Mouse (Mus musculus) stomach, embryonic 16.5 days (tissue): ENCODE measurements around the gene Stim2. TPM values are rescaled to one million over a fixed set of nuclear protein-coding genes. Genes with fewer than 3 reads are reported as not detected.

ENCODE experiments used
- ATAC-seq: fragments of 200-750 bp; cut with Nextera tagmentation; 2 replicates; pipeline ENCODE4 v1.8.0; 2017; ENCODE audit warnings: moderate number of reproducible peaks, moderate TSS enrichment; ENCODE audit not compliant: insufficient read depth, low FRiP score
- H3K27ac ChIP-seq: fragments of 300-500 bp; sonication (generic); 2 replicates; pipeline ENCODE4 v1.5.1; 2014; ENCODE audit warnings: low read length
- H3K27me3 ChIP-seq: fragments of 300-500 bp; sonication (generic); 2 replicates; pipeline ENCODE4 v1.6.1; 2014; ENCODE audit warnings: low read length, control low read depth, mixed read lengths; ENCODE audit not compliant: control insufficient read depth, insufficient read depth
- H3K36me3 ChIP-seq: fragments of 300-500 bp; sonication (generic); 2 replicates; pipeline ENCODE4 v1.6.1; 2014; ENCODE audit warnings: low read length; ENCODE audit not compliant: control insufficient read depth, insufficient read depth
- H3K4me1 ChIP-seq: fragments of 300-500 bp; sonication (generic); 2 replicates; pipeline ENCODE4 v1.6.1; 2014; ENCODE audit warnings: low read length, control low read depth, mixed read lengths; ENCODE audit not compliant: control insufficient read depth, insufficient read depth
- H3K4me2 ChIP-seq: fragments of 300-500 bp; sonication (generic); 2 replicates; pipeline ENCODE4 v1.6.1; 2014; ENCODE audit warnings: low read depth, low read length, mixed read lengths
- H3K4me3 ChIP-seq: fragments of 300-500 bp; sonication (generic); replicated peaks from 2 replicates; pipeline ENCODE4 v1.5.1; 2014; ENCODE audit warnings: mild to moderate bottlenecking, low read length
- H3K9ac ChIP-seq: fragments of 300-500 bp; sonication (generic); 2 replicates; pipeline ENCODE4 v1.6.1; 2014; ENCODE audit warnings: low read length
- H3K9me3 ChIP-seq: fragments of 300-500 bp; sonication (generic); replicated peaks from 2 replicates; pipeline ENCODE4 v1.6.1; 2016; ENCODE audit warnings: low read length, control low read depth; ENCODE audit not compliant: control insufficient read depth
- WGBS: fragments of 180-500 bp; shearing (Covaris S2); extraction: QIAGEN DNeasy Blood & Tissue Kit; methylation state at CpG from one replicate; pipeline ENCODE4 v1.1.7; 2014; 5-methylcytosine and 5-hydroxymethylcytosine counted together
- polyA plus RNA-seq: library from polyadenylated mRNA; unstranded; fragments of >200 nt; fragmentation: Nextera tagmentation; extraction: Ambion mirVana; gene quantifications from 2 replicates; pipeline ENCODE4 v1.2.1, GENCODE M21; 2015

The Stim2 gene
- polyA plus RNA-seq, 1 experiment from 2014 or later, result 15.9 TPM

DNA sequence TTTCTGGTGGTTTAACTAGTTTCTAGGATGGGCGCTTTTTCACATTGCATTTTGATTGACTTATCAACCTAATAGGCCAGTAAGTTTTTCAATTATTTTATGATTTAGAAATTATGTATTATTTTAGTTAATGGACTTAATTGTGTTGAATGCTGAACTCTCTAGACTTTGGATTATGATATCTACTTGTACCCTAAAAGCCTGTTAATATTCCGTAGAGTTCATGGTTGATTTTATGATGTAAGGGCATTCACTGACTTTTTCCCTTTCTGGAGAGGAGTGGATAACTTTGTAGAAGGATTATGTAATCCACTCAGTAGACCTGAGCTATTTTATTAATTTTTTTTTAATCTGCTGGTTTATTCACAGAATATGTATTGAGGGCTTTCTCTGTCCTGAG lies 20.6 kb downstream of the Stim2 start:
- no peaks in the 10 kb centered on the region for H3K36me3 ChIP-seq
- H3K27me3 ChIP-seq, result no peaks in the 10 kb centered on the region
- H3K4me2 ChIP-seq, result no peak overlapping the region
- no peak overlapping the region for H3K4me3 ChIP-seq
- no peaks in the 10 kb centered on the region for H3K4me1 ChIP-seq
- 95% methylated on average over 2 of the region's 2 CpGs for WGBS
- ATAC-seq, result no peak
- no peak overlapping the region for H3K9ac ChIP-seq
- no peak overlapping the region for H3K27ac ChIP-seq
- H3K9me3 ChIP-seq, result no peaks in the 10 kb centered on the region

DNA sequence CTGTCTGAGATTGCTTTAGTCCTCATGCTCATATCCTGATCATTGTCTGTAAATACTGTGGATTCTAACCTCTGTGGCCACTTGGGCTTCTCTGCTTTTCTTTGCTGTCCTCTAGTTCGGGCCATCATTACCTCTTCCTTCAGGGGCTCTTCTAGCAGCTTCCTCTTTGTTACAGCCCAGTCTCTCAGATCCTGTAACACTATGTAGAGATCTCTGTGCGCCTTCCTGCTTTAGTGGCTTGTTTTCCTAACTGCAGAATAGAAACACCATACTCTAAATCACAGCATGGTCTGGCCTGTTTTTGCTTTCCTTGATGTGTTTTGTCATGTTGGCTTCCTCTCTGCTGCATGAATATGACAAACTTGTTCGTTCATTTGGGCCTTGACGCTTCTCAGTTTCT lies 21.2 kb downstream of the Stim2 start:
- no peak overlapping the region for H3K4me2 ChIP-seq
- H3K27me3 ChIP-seq, result no peaks in the 10 kb centered on the region
- H3K4me1 ChIP-seq, result no peaks in the 10 kb centered on the region
- no peaks in the 10 kb centered on the region for H3K9me3 ChIP-seq
- WGBS, result 51% methylated on average over 4 of the region's 4 CpGs
- ATAC-seq, result no peak
- H3K27ac ChIP-seq, result 0 out of 2 replicates have a peak overlapping the region, but pooled peaks have one; percentile 13
- no peak overlapping the region for H3K4me3 ChIP-seq
- H3K9ac ChIP-seq, result no peak overlapping the region
- no peaks in the 10 kb centered on the region for H3K36me3 ChIP-seq

DNA sequence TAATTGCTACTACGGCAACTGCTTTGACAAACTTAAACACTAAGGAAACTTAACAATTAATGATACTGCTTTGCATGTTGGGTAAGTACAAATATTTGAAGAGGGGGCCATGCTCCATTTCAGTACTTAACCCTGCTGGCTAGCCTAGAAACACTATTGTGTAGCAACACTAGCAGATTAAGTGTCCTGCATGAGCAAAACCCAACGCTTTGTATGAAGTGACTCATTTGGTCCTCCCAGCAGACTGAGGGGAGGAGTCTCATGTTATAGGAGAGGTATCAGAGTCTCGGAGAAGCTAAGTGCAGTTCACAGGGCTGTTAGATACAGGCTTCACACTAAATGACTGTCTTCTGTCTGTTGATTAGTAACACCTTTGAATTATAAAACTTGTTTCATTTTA lies 26.3 kb downstream of the Stim2 start:
- Histone ChIP-seq H3K4me3 (no peak overlapping the region), H3K4me1 (peaks cover 5% of the 10 kb centered on the region; the same call in 1 of the 2 replicates), H3K4me2 (no peak overlapping the region), H3K9me3 (no peaks in the 10 kb centered on the region), H3K27me3 (no peaks in the 10 kb centered on the region), H3K36me3 (no peaks in the 10 kb centered on the region), H3K9ac (no peak overlapping the region), H3K27ac (no peak overlapping the region)
- WGBS, result 47% methylated on average over 3 of the region's 3 CpGs
- ATAC-seq, result peak; percentile 85

DNA sequence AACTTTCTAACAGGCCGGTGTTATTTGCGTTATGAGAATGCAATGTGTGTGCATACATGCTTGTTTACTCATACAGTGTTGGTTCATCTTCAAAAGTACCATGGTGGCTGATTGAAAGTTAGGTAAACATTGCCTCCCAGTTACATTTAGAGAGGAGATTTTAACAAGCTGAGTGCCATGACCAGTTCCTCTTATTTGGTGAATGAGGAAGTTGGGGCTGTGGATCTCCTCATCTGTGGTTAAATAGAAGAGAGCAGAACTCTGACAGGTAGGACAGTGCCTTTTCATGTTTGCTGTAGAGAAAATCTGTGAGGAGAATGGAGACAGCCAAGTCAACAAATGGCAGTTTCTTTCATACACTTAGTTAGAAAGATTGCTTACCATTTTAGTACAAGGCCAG lies 27.3 kb downstream of the Stim2 start:
- no peak overlapping the region for H3K4me3 ChIP-seq
- no peaks in the 10 kb centered on the region for H3K36me3 ChIP-seq
- H3K27ac ChIP-seq, result 0 out of 2 replicates have a peak overlapping the region, but pooled peaks have one; percentile 46
- ATAC-seq, result no peak
- no peak overlapping the region for H3K9ac ChIP-seq
- H3K9me3 ChIP-seq, result no peaks in the 10 kb centered on the region
- peaks cover 5% of the 10 kb centered on the region; the same call in 1 of the 2 replicates for H3K4me1 ChIP-seq
- WGBS, result 75% methylated on average over 2 of the region's 2 CpGs
- no peaks in the 10 kb centered on the region for H3K27me3 ChIP-seq
- no peak overlapping the region for H3K4me2 ChIP-seq

DNA sequence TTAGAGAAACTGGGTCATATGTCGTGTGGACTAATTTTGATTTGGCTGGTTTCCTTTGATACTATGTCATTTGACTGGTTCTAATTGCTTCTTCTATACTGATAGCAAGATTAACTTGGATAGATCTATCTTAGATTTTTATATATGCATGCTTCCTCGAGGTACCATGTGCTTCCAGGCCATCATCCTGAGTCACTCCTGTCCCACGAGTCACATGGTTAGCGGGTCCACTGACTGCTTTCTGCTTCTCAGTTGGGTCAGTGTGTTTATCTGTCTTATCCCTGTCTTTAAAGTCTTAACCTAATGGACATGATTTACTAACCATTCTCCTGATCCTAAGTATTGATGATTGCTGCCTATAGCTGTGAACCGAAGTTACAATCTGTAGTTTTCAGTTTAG lies 34.9 kb downstream of the Stim2 start:
- Histone ChIP-seq H3K9me3 (no peaks in the 10 kb centered on the region), H3K27me3 (no peaks in the 10 kb centered on the region), H3K36me3 (no peaks in the 10 kb centered on the region), H3K4me1 (0 out of 2 replicates have a peak, but pooled peaks cover 3% of the 10 kb centered on the region), H3K27ac (no peak overlapping the region), H3K4me3 (no peak overlapping the region), H3K4me2 (no peak overlapping the region), H3K9ac (no peak overlapping the region)
- WGBS, result 80% methylated on average over 5 of the region's 5 CpGs
- ATAC-seq, result no peak

DNA sequence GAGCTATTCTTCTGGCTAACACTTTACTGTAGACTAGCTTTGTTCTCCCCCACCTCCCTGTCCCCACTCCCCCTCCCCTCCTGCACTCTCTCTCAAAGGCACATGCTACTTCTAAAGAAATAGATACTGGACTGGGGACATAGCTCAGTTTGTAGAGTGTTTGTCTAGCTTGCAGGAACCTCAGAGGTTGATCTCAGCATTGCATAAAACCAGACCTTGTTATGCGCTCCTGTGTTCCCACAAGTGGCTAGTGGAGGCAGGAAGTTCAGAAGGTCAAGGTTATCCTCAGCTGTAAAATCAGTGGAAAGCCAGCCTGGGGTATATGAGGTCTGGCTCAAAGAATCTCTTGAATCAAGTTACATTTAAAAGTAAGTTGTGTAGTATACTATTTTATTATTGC lies 36.4 kb downstream of the Stim2 start:
- Histone ChIP-seq H3K9me3 (no peaks in the 10 kb centered on the region), H3K9ac (no peak overlapping the region), H3K4me2 (no peak overlapping the region), H3K4me3 (no peak overlapping the region), H3K4me1 (0 out of 2 replicates have a peak, but pooled peaks cover 3% of the 10 kb centered on the region), H3K27ac (no peak overlapping the region), H3K36me3 (no peaks in the 10 kb centered on the region), H3K27me3 (no peaks in the 10 kb centered on the region)
- no peak for ATAC-seq
- 78% methylated on average over 1 of the region's 1 CpGs for WGBS

DNA sequence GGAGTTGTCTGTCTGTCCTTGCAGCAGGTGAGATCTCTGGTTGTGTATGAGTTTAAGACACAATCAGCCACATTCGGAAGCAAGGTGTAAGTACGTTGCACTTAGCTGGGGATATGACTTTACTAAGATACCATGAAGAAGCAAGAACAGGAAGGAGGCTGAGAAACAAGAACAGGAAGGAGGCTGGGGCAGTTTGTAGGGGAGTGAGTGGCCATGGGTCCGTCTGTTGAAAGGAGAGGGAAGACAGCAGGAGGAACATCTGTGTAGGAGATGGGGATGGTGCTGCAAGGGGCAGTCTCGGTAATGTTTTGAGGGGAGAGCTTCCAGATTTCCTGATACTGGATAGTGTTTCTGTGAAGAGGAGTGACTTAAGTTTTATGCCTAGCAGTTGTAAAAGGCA lies 40.3 kb downstream of the Stim2 start:
- Histone ChIP-seq H3K9ac (no peak overlapping the region), H3K27me3 (no peaks in the 10 kb centered on the region), H3K9me3 (no peaks in the 10 kb centered on the region), H3K27ac (no peak overlapping the region), H3K36me3 (no peaks in the 10 kb centered on the region), H3K4me1 (0 out of 2 replicates have a peak, but pooled peaks cover 3% of the 10 kb centered on the region), H3K4me2 (no peak overlapping the region), H3K4me3 (no peak overlapping the region)
- WGBS, result 63% methylated on average over 4 of the region's 4 CpGs
- no peak for ATAC-seq

DNA sequence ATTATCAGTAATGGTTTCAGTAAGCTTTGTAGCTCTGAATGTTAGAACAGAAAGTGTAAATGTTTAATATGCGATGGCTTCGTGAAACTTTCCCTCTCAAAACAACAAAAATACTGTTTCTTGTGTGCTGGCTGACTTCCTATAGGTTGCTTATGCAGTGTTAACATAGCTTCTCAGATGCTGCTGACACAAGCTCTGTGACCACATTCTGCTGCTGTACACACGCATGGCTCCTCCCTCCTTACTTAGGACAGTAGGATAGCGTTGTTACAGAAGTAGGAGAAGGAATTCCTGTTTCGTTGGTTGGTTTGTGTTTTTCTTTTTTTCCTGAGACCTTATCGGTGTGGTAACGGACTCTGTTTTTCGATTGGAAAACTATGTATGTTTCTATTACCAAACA lies 42.2 kb downstream of the Stim2 start:
- no peak overlapping the region for H3K4me3 ChIP-seq
- no peak overlapping the region for H3K9ac ChIP-seq
- H3K27me3 ChIP-seq, result no peaks in the 10 kb centered on the region
- 0 out of 2 replicates have a peak, but pooled peaks cover 3% of the 10 kb centered on the region for H3K4me1 ChIP-seq
- ATAC-seq, result no peak
- H3K36me3 ChIP-seq, result no peaks in the 10 kb centered on the region
- no peak overlapping the region for H3K4me2 ChIP-seq
- H3K27ac ChIP-seq, result no peak overlapping the region
- WGBS, result 81% methylated on average over 8 of the region's 8 CpGs
- H3K9me3 ChIP-seq, result no peaks in the 10 kb centered on the region

GRCm38 (mm10) chr5:54042013-54042412 lies 43.7 kb downstream of the Stim2 start:
- H3K9ac ChIP-seq, result no peak overlapping the region
- no peaks in the 10 kb centered on the region for H3K9me3 ChIP-seq
- H3K27ac ChIP-seq, result no peak overlapping the region
- no peaks in the 10 kb centered on the region for H3K36me3 ChIP-seq
- 92% methylated on average over 7 of the region's 7 CpGs for WGBS
- no peaks in the 10 kb centered on the region for H3K27me3 ChIP-seq
- H3K4me2 ChIP-seq, result no peak overlapping the region
- no peak overlapping the region for H3K4me3 ChIP-seq
- H3K4me1 ChIP-seq, result no peaks in the 10 kb centered on the region; the same call in 1 of the 2 replicates
- no peak for ATAC-seq

- no peak overlapping the region for H3K9ac ChIP-seq
- WGBS, result 81% methylated on average over 3 of the region's 3 CpGs
- ATAC-seq, result no peak
These were observed 47.2 kb downstream of the Stim2 start for GRCm38 (mm10) chr5:54045523-54045922.

More at GRCm38 (mm10) chr5:54045523-54045922, 47.2 kb downstream of the Stim2 start:
- Histone ChIP-seq H3K36me3 (no peaks in the 10 kb centered on the region), H3K27ac (no peak overlapping the region), H3K4me1 (peaks cover 12% of the 10 kb centered on the region), H3K27me3 (no peaks in the 10 kb centered on the region), H3K9me3 (no peaks in the 10 kb centered on the region), H3K4me2 (no peak overlapping the region), H3K4me3 (no peak overlapping the region)
